Mouse (Mus musculus) heart, embryonic 12.5 days (tissue): ENCODE results near the gene Kif4. TPM values are rescaled to one million over a fixed set of nuclear protein-coding genes. Genes with fewer than 3 reads are reported as not detected.
A peak's percentile ranks its signal among the peaks of the same experiment; 100 is the strongest.

Source experiments
- ATAC-seq: fragments of 200-750 bp; cut with Nextera tagmentation; 2 replicates; pipeline ENCODE4 v1.8.0; 2017; ENCODE audit warnings: moderate TSS enrichment, moderate library complexity; ENCODE audit not compliant: insufficient number of reproducible peaks, low FRiP score
- H3K27ac ChIP-seq: fragments of 300-500 bp; sonication (generic); 2 replicates; pipeline ENCODE4 v1.5.1; 2016; ENCODE audit warnings: mild to moderate bottlenecking, moderate library complexity; ENCODE audit not compliant: poor library complexity, severe bottlenecking
- H3K27me3 ChIP-seq: fragments of 300-500 bp; sonication (generic); replicated peaks from 2 replicates; pipeline ENCODE4 v1.6.1; 2016; ENCODE audit warnings: mild to moderate bottlenecking, moderate library complexity
- H3K36me3 ChIP-seq: fragments of 300-500 bp; sonication (generic); 2 replicates; pipeline ENCODE4 v1.6.1; 2016; ENCODE audit warnings: mild to moderate bottlenecking, moderate library complexity
- H3K4me1 ChIP-seq: fragments of 300-500 bp; sonication (generic); replicated peaks from 2 replicates; pipeline ENCODE4 v1.6.1; 2016; ENCODE audit warnings: mild to moderate bottlenecking
- H3K4me2 ChIP-seq: fragments of 300-500 bp; sonication (generic); 2 replicates; pipeline ENCODE4 v1.6.1; 2016; ENCODE audit warnings: mild to moderate bottlenecking, moderate library complexity
- H3K4me3 ChIP-seq: fragments of 300-500 bp; sonication (generic); 2 replicates; pipeline ENCODE4 v1.5.1; 2016; ENCODE audit warnings: mild to moderate bottlenecking
- H3K9ac ChIP-seq: fragments of 300-500 bp; sonication (generic); 2 replicates; pipeline ENCODE4 v1.6.1; 2016; ENCODE audit warnings: mild to moderate bottlenecking, moderate library complexity
- H3K9me3 ChIP-seq: fragments of 300-500 bp; sonication (generic); replicated peaks from 2 replicates; pipeline ENCODE4 v1.6.1; 2016; ENCODE audit warnings: mild to moderate bottlenecking, moderate library complexity
- WGBS: fragments of 180-500 bp; shearing (Covaris S2); methylation state at CpG from one replicate; pipeline ENCODE4 v1.1.7; 2016; 5-methylcytosine and 5-hydroxymethylcytosine counted together
- polyA plus RNA-seq: library from polyadenylated mRNA; unstranded; fragments of >200 nt; fragmentation: Nextera tagmentation; extraction: Ambion mirVana; gene quantifications from 2 replicates; pipeline ENCODE4 v1.2.1, GENCODE M21; 2016

Kif4 gene
- polyA plus RNA-seq, 1 experiment from 2014 or later = 30.3 TPM

DNA sequence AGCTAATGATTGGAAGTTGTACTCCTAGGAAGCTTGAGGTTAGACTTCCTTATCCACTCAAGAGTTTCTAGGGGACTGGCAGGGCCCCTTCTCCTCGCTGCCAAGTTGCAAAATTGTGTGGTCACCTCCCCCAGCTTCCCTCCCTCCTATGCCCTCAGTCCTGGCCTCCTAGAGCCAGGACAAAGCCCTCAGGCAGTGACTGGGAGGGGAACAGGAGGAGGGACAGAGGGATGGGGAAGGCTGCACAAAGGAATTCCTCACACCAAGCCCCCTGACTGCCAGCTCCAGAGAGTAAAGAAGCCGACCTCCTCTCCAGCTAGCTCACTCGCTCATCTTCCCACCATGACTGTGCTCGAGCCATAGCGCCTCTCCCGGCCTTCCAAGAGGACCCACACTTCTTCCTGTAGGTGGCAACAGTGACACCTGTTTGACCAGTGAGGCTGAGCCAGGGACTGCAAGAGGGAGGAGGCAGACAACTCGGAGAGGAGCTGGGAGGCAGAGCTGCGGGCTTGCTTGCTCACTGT is 104.2 kb downstream of the Kif4 start, which contains the start of gene Gdpd2:
Gdpd2 (plus strand) TSS at position 209 of the 524 bp plus-strand sequence.
- H3K4me3 ChIP-seq = peak within 1 kb of the TSS; percentile 21; the same call in 1 of the 2 replicates
- WGBS = 19% methylated on average over 8 of the region's 8 CpGs
- peaks cover 22% of the 10 kb centered on the region for H3K4me1 ChIP-seq
- H3K9ac ChIP-seq = no peak within 1 kb of the TSS
- H3K36me3 ChIP-seq = peaks cover 25% of the 10 kb centered on the region
- ATAC-seq = peak; percentile 61; the same call in 1 of the 2 replicates
- H3K27ac ChIP-seq = no peak within 1 kb of the TSS
- H3K9me3 ChIP-seq = no peaks in the 10 kb centered on the region
- peak within 1 kb of the TSS; percentile 64 for H3K4me2 ChIP-seq
- H3K27me3 ChIP-seq = peaks cover 41% of the 10 kb centered on the region

- peak; percentile 29; the same call in 1 of the 2 replicates for ATAC-seq
- 37% methylated on average over 8 of the region's 8 CpGs for WGBS
- H3K9ac ChIP-seq = no peak overlapping the region
Observed at GRCm38 (mm10) chrX:100730266-100730665, 104.7 kb downstream of the Kif4 start.

GRCm38 (mm10) chrX:100734359-100734758 is 108.8 kb downstream of the Kif4 start:
- Histone ChIP-seq H3K4me1 (peaks cover 13% of the 10 kb centered on the region), H3K27me3 (peaks cover 44% of the 10 kb centered on the region), H3K9ac (no peak overlapping the region), H3K4me3 (no peak overlapping the region), H3K4me2 (no peak overlapping the region), H3K9me3 (no peaks in the 10 kb centered on the region), H3K27ac (no peak overlapping the region), H3K36me3 (no peaks in the 10 kb centered on the region)
- WGBS = 70% methylated on average over 7 of the region's 7 CpGs
- no peak for ATAC-seq

More at GRCm38 (mm10) chrX:100730266-100730665, 104.7 kb downstream of the Kif4 start:
- peaks cover 41% of the 10 kb centered on the region for H3K27me3 ChIP-seq
- peaks cover 20% of the 10 kb centered on the region for H3K36me3 ChIP-seq
- H3K4me1 ChIP-seq = peaks cover 22% of the 10 kb centered on the region
- H3K4me3 ChIP-seq = peak overlapping the region; percentile 21; the same call in 1 of the 2 replicates
- H3K27ac ChIP-seq = no peak overlapping the region
- peak overlapping the region; percentile 64 for H3K4me2 ChIP-seq
- H3K9me3 ChIP-seq = no peaks in the 10 kb centered on the region

- ATAC-seq = no peak
- peak overlapping the region; percentile 36; the same call in 1 of the 2 replicates for H3K4me3 ChIP-seq
- no peaks in the 10 kb centered on the region for H3K36me3 ChIP-seq
- no peaks in the 10 kb centered on the region for H3K4me1 ChIP-seq
- no peak overlapping the region for H3K9ac ChIP-seq
- peaks cover 12% of the 10 kb centered on the region for H3K27me3 ChIP-seq
- H3K27ac ChIP-seq = no peak overlapping the region
- 0 out of 2 replicates have a peak, but pooled peaks cover 4% of the 10 kb centered on the region for H3K9me3 ChIP-seq
- peak overlapping the region; percentile 65 for H3K4me2 ChIP-seq
- WGBS = 15% methylated on average over 14 of the region's 14 CpGs
Observed at GRCm38 (mm10) chrX:100738918-100739317, 113.4 kb downstream of the Kif4 start.

DNA sequence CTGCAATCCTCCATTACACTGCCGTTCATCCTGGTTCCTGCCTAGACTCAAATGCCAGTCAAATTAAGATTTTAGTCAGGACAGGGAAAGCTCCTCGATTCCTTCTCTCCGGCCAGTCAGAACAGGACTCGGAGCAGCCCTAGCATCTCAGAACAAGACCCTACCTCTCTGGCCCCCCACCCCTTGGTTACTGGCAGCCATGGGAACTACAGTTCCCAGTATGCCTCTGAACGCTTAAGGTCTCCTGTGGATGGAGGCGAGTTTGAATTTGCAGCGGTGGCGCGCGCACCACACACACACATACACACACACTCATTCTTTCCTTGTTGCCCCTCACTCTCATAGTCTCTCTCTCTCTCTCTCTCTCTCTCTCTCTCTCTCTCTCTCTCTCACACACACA is 113.9 kb downstream of the Kif4 start:
- ATAC-seq = 0 out of 2 replicates have a peak, but pooled peaks have one; percentile 22
- H3K4me3 ChIP-seq = peak overlapping the region; percentile 36

DNA sequence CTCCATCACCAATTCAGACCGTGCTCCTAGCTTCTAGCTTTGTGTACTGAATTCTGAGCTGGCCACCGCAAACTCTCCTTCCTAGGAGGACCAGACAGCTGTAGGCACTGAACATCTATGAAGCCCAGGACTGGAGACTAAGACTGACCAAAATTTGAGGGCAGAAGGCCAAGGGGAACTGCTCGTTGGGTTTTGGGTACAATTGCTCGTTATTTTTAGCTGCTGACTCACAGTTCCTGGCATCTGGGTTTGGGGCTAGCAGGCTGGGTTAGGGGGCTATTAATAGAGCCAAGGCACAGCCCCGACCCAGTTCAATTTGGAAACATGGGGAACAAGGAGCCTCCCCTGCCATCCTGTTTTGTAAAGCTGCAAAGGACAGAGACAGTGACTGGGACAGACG is 115.2 kb downstream of the Kif4 start:
- H3K27me3 ChIP-seq = no peaks in the 10 kb centered on the region; the same call in none of the 2 replicates
- H3K9me3 ChIP-seq = 0 out of 2 replicates have a peak, but pooled peaks cover 4% of the 10 kb centered on the region
- H3K27ac ChIP-seq = peak overlapping the region; percentile 84
- no peaks in the 10 kb centered on the region for H3K36me3 ChIP-seq
- peak overlapping the region; percentile 51; the same call in 1 of the 2 replicates for H3K9ac ChIP-seq
- H3K4me3 ChIP-seq = peak overlapping the region; percentile 27
- H3K4me2 ChIP-seq = peak overlapping the region; percentile 65
- H3K4me1 ChIP-seq = no peaks in the 10 kb centered on the region
- WGBS = 46% methylated on average over 6 of the region's 6 CpGs
- ATAC-seq = no peak

More for the DNA sequence above, 113.9 kb downstream of the Kif4 start:
- H3K4me2 ChIP-seq = peak overlapping the region; percentile 65
- H3K9me3 ChIP-seq = 0 out of 2 replicates have a peak, but pooled peaks cover 4% of the 10 kb centered on the region
- H3K36me3 ChIP-seq = no peaks in the 10 kb centered on the region
- H3K27ac ChIP-seq = no peak overlapping the region
- H3K9ac ChIP-seq = no peak overlapping the region; the same call in 1 of the 2 replicates
- H3K4me1 ChIP-seq = no peaks in the 10 kb centered on the region
- peaks cover 7% of the 10 kb centered on the region for H3K27me3 ChIP-seq
- 19% methylated on average over 10 of the region's 10 CpGs for WGBS

- ATAC-seq = no peak
- Histone ChIP-seq H3K27ac (no peak overlapping the region), H3K9ac (no peak overlapping the region), H3K27me3 (no peaks in the 10 kb centered on the region; the same call in none of the 2 replicates), H3K9me3 (0 out of 2 replicates have a peak, but pooled peaks cover 4% of the 10 kb centered on the region), H3K4me3 (no peak overlapping the region), H3K4me2 (peak overlapping the region; percentile 65), H3K4me1 (no peaks in the 10 kb centered on the region), H3K36me3 (no peaks in the 10 kb centered on the region)
- 6% methylated on average over 10 of the region's 10 CpGs for WGBS
Observed at GRCm38 (mm10) chrX:100741940-100742339, 116.4 kb downstream of the Kif4 start.

- H3K9ac ChIP-seq = no peak overlapping the region
- H3K9me3 ChIP-seq = no peaks in the 10 kb centered on the region
- no peak overlapping the region for H3K4me2 ChIP-seq
- no peak for ATAC-seq
- no peaks in the 10 kb centered on the region for H3K36me3 ChIP-seq
- no peak overlapping the region for H3K4me3 ChIP-seq
- H3K27ac ChIP-seq = no peak overlapping the region
- peaks cover 5% of the 10 kb centered on the region for H3K4me1 ChIP-seq
- H3K27me3 ChIP-seq = peaks cover 34% of the 10 kb centered on the region
- WGBS = 81% methylated on average over 6 of the region's 6 CpGs
Observed at GRCm38 (mm10) chrX:100765855-100766254, 140.3 kb downstream of the Kif4 start.

DNA sequence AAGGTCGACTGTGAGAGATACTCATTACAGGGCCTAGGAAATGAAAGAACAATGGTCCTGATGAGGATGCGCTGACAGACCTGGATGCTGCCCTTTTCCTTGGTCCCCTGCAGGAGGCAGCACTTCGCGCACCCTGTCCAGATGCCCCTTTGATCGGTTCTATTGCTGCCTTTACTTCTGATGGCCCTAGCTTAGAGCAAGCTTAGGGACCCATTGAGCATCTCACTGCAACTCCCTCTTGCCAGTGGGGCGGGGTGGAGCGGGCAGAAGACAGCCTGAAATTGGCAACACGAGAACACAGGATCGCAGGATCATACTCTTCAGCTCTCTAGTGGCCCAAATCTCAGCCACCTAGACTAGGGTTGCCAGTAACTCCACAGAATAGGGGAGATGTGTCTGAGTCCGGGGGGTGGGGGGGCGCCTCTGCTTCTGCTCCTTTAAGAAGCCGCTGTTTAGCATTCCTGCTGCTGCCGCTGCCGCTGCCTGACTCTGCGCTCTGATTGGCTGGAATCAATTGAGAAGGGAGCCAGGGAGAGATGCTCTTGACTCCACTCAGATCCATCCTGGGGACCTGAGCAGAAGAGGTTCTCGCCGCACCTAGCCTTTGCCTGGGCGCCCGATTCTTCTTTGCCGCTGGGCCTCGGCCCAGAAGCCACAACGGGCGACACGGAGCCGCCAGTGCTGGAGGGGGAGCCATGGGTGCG is 141.8 kb downstream of the Kif4 start, which contains the start of gene Dlg3:
Dlg3 (plus strand) TSS at position 542 of the 704 bp plus-strand sequence.
- H3K9ac ChIP-seq = peak within 1 kb of the TSS; percentile 45

GRCm38 (mm10) chrX:100767885-100768626 is 142.5 kb downstream of the Kif4 start:
- peak; percentile 9; the same call in 1 of the 2 replicates for ATAC-seq
- peaks cover 5% of the 10 kb centered on the region for H3K4me1 ChIP-seq
- peak overlapping the region; percentile 45 for H3K9ac ChIP-seq
- peaks cover 34% of the 10 kb centered on the region for H3K27me3 ChIP-seq
- no peak overlapping the region for H3K27ac ChIP-seq
- WGBS = 36% methylated on average over 22 of the region's 36 CpGs
- H3K4me3 ChIP-seq = peak overlapping the region; percentile 52
- H3K9me3 ChIP-seq = no peaks in the 10 kb centered on the region
- H3K4me2 ChIP-seq = peak overlapping the region; percentile 88
- no peaks in the 10 kb centered on the region for H3K36me3 ChIP-seq

More for the DNA sequence above, 141.8 kb downstream of the Kif4 start, which contains the start of gene Dlg3:
- peaks cover 34% of the 10 kb centered on the region for H3K27me3 ChIP-seq
- no peak for ATAC-seq
- WGBS = 18% methylated on average over 26 of the region's 26 CpGs
- H3K4me2 ChIP-seq = peak within 1 kb of the TSS; percentile 88
- H3K4me1 ChIP-seq = peaks cover 5% of the 10 kb centered on the region
- H3K27ac ChIP-seq = no peak within 1 kb of the TSS
- no peaks in the 10 kb centered on the region for H3K36me3 ChIP-seq
- H3K9me3 ChIP-seq = no peaks in the 10 kb centered on the region
- H3K4me3 ChIP-seq = peak within 1 kb of the TSS; percentile 52
